Mouse (Mus musculus) cortical plate, adult 2 months (tissue): ENCODE measurements around the gene C130032M10Rik.

Experiments used
- CTCF ChIP-seq: fragments of 200-500 bp; IDR thresholded peaks from 2 replicates; pipeline ENCODE4 v1.5.1; 2011; ENCODE audit warnings: mild to moderate bottlenecking, control low read depth, low read length; ENCODE audit not compliant: insufficient read depth; ENCODE audit errors: extremely low read depth
- POLR2A ChIP-seq: fragments of 200-500 bp; IDR thresholded peaks from 2 replicates; pipeline ENCODE4 v1.6.1; 2011; ENCODE audit warnings: mild to moderate bottlenecking, low read length, control low read depth; ENCODE audit not compliant: insufficient read depth; ENCODE audit errors: extremely low read depth

GRCm38 (mm10) chr9:114504816-114505215, 10.7 kb upstream of the C130032M10Rik start, which contains the start of gene Ccr4:
- TF ChIP-seq CTCF (no peak), POLR2A (no peak)
